Mouse (Mus musculus): ENCODE measurements around the gene Ttll11. TPM values are rescaled to one million over a fixed set of nuclear protein-coding genes. Genes with fewer than 3 reads are reported as not detected.

The Ttll11 gene
- polyA plus RNA-seq, 1 experiment: 47.6 TPM

- Histone ChIP-seq H3K27ac (ENCODE audit: control insufficient read depth, insufficient read depth, low read depth, low read length) (no peak overlapping the region), H3K36me3 (ENCODE audit: control insufficient read depth, insufficient read depth, low read length) (no peaks in the 10 kb centered on the region)
- no peak for TF ChIP-seq POLR2A (IDR thresholded peaks at IDR 0.05; ENCODE audit: control insufficient read depth, low read depth, low read length)
- TF ChIP-seq CTCF (IDR thresholded peaks at IDR 0.05; ENCODE audit: control insufficient read depth, insufficient read depth, insufficient replicate concordance, low read depth, low read length): no peak
Observed at GRCm38 (mm10) chr2:35922956-35923355, 56.8 kb downstream of the Ttll11 start.

DNA sequence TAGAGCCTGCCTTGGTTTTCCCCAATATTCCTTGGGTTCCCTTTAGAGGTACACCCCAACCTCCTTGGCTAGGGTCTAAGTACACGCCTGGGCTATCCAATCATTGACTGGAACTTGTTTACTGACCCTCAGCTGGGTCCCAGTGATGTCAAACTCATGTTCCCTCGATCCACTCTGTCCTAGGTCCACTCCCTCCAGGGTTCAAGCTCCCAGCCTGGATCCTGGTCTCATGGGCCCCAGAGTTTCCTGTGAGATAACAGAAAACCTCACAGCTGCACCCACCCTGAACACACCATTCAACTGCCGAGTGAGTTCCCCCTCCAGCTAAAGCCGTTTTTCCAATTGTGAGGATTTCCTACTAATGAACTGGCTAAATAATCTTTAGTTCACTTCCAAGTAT, 67.6 kb downstream of the Ttll11 start:
- H3K27me3 ChIP-seq (ENCODE audit: control insufficient read depth, insufficient read depth, low read length): no peaks in the 10 kb centered on the region
- no peak for TF ChIP-seq CTCF (IDR thresholded peaks at IDR 0.05; ENCODE audit: control insufficient read depth, insufficient read depth, insufficient replicate concordance, low read depth, low read length)
- no peak for TF ChIP-seq POLR2A (IDR thresholded peaks at IDR 0.05; ENCODE audit: control insufficient read depth, low read depth, low read length)
- no peak overlapping the region for H3K4me3 ChIP-seq (ENCODE audit: control insufficient read depth, low read depth, low read length)
- no peaks in the 10 kb centered on the region for H3K4me1 ChIP-seq (ENCODE audit: control insufficient read depth, insufficient read depth, low read length)
- no peak overlapping the region for H3K27ac ChIP-seq (ENCODE audit: control insufficient read depth, insufficient read depth, low read depth, low read length)
- no peaks in the 10 kb centered on the region for H3K36me3 ChIP-seq (ENCODE audit: control insufficient read depth, insufficient read depth, low read length)

More at GRCm38 (mm10) chr2:35922956-35923355, 56.8 kb downstream of the Ttll11 start:
- Histone ChIP-seq H3K4me3 (ENCODE audit: control insufficient read depth, low read depth, low read length) (no peak overlapping the region), H3K4me1 (ENCODE audit: control insufficient read depth, insufficient read depth, low read length) (no peaks in the 10 kb centered on the region), H3K27me3 (ENCODE audit: control insufficient read depth, insufficient read depth, low read length) (no peaks in the 10 kb centered on the region)

GRCm38 (mm10) chr2:35911675-35912074, 68.0 kb downstream of the Ttll11 start:
- Histone ChIP-seq H3K27me3 (ENCODE audit: control insufficient read depth, insufficient read depth, low read length) (no peaks in the 10 kb centered on the region), H3K4me3 (ENCODE audit: control insufficient read depth, low read depth, low read length) (no peak overlapping the region), H3K27ac (ENCODE audit: control insufficient read depth, insufficient read depth, low read depth, low read length) (no peak overlapping the region), H3K36me3 (ENCODE audit: control insufficient read depth, insufficient read depth, low read length) (no peaks in the 10 kb centered on the region), H3K4me1 (ENCODE audit: control insufficient read depth, insufficient read depth, low read length) (no peaks in the 10 kb centered on the region)
- no peak for TF ChIP-seq CTCF (IDR thresholded peaks at IDR 0.05; ENCODE audit: control insufficient read depth, insufficient read depth, insufficient replicate concordance, low read depth, low read length)
- no peak for TF ChIP-seq POLR2A (IDR thresholded peaks at IDR 0.05; ENCODE audit: control insufficient read depth, low read depth, low read length)

DNA sequence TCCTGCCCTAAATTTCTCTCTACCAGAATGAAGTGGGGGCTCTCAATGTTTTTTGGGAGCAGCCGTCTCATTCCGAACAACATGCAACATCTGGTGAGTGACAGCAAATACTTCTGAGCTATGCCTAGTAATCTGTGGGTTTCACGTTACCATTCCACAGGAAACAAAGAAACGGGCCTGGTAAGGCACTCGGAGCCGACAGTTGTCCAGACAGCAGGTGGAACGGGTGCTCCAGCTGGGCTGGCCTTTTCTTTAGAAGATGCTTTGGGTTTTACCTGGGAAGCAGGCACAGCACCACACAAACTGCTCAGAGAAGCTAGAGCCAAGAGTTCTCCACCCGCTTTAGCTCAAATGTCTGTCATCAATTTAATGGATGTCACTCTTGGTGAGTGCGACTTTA, 69.0 kb downstream of the Ttll11 start:
- Histone ChIP-seq H3K36me3 (ENCODE audit: control insufficient read depth, insufficient read depth, low read length) (no peaks in the 10 kb centered on the region), H3K4me3 (ENCODE audit: control insufficient read depth, low read depth, low read length) (no peak overlapping the region), H3K4me1 (ENCODE audit: control insufficient read depth, insufficient read depth, low read length) (no peaks in the 10 kb centered on the region; the same call in 1 of the 2 replicates), H3K27ac (ENCODE audit: control insufficient read depth, insufficient read depth, low read depth, low read length) (no peak overlapping the region), H3K27me3 (ENCODE audit: control insufficient read depth, insufficient read depth, low read length) (no peaks in the 10 kb centered on the region)
- TF ChIP-seq POLR2A (IDR thresholded peaks at IDR 0.05; ENCODE audit: control insufficient read depth, low read depth, low read length) (no peak), CTCF (IDR thresholded peaks at IDR 0.05; ENCODE audit: control insufficient read depth, insufficient read depth, insufficient replicate concordance, low read depth, low read length) (no peak)

DNA sequence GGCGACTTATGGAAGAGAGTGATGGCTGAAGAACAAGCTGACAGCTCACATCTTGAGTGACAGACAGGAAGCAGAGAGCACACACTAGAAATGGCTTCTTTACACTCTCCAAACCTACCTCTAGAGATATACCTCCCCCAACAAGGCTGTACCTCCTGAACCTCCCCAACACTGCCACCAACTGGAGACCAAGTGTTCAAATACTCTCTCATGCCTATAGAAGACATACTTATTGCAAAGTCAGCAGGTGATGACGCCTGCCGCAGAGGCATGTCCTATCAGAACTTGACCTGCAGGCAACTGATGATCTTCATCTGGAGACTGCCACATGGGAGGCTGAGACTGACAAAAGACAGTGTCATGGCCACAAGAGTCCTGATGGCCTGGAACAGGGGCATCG, 70.4 kb downstream of the Ttll11 start:
- Histone ChIP-seq H3K4me1 (ENCODE audit: control insufficient read depth, insufficient read depth, low read length) (no peaks in the 10 kb centered on the region; the same call in 1 of the 2 replicates), H3K27ac (ENCODE audit: control insufficient read depth, insufficient read depth, low read depth, low read length) (no peak overlapping the region), H3K36me3 (ENCODE audit: control insufficient read depth, insufficient read depth, low read length) (no peaks in the 10 kb centered on the region), H3K4me3 (ENCODE audit: control insufficient read depth, low read depth, low read length) (no peak overlapping the region), H3K27me3 (ENCODE audit: control insufficient read depth, insufficient read depth, low read length) (no peaks in the 10 kb centered on the region)
- TF ChIP-seq POLR2A (IDR thresholded peaks at IDR 0.05; ENCODE audit: control insufficient read depth, low read depth, low read length) (no peak), CTCF (IDR thresholded peaks at IDR 0.05; ENCODE audit: control insufficient read depth, insufficient read depth, insufficient replicate concordance, low read depth, low read length) (no peak)

- Histone ChIP-seq H3K4me1 (ENCODE audit: control insufficient read depth, insufficient read depth, low read length) (no peaks in the 10 kb centered on the region; the same call in 1 of the 2 replicates), H3K36me3 (ENCODE audit: control insufficient read depth, insufficient read depth, low read length) (no peaks in the 10 kb centered on the region), H3K4me3 (ENCODE audit: control insufficient read depth, low read depth, low read length) (no peak overlapping the region), H3K27ac (ENCODE audit: control insufficient read depth, insufficient read depth, low read depth, low read length) (no peak overlapping the region), H3K27me3 (ENCODE audit: control insufficient read depth, insufficient read depth, low read length) (no peaks in the 10 kb centered on the region)
- no peak for TF ChIP-seq POLR2A (IDR thresholded peaks at IDR 0.05; ENCODE audit: control insufficient read depth, low read depth, low read length)
- no peak for TF ChIP-seq CTCF (IDR thresholded peaks at IDR 0.05; ENCODE audit: control insufficient read depth, insufficient read depth, insufficient replicate concordance, low read depth, low read length)
Observed at GRCm38 (mm10) chr2:35907578-35907977, 72.1 kb downstream of the Ttll11 start.

DNA sequence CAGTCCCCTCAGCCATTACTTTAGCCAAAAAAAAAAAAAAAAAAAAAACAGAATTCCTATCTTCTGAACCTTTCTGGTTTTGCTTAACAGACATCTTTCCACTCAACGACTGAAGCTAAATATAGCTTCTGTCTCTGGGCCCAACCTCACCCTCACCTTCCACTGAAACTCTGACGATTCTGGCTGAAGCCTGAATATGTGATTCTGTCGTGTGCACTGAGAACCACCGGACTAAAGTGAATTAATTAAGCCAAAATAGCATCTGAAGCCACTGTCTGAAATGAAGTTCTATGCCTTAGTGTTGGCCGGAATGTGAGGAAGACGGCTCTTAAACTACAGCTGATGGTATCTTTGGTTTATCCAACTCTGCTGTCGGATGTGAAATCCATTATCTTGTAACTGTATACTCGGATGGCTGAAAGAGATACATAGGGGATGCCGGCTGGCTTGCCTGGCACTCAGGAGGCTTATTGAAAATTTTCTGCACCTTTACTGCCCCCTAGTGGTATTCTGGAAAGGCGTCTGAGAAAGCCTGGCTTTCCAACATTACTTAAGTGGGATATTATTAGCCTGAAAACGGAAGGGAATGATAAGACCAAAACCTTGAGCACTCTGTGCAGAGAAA, 73.4 kb downstream of the Ttll11 start:
- Histone ChIP-seq H3K27me3 (ENCODE audit: control insufficient read depth, insufficient read depth, low read length) (no peaks in the 10 kb centered on the region), H3K4me1 (ENCODE audit: control insufficient read depth, insufficient read depth, low read length) (no peaks in the 10 kb centered on the region; the same call in 1 of the 2 replicates), H3K36me3 (ENCODE audit: control insufficient read depth, insufficient read depth, low read length) (no peaks in the 10 kb centered on the region), H3K27ac (ENCODE audit: control insufficient read depth, insufficient read depth, low read depth, low read length) (no peak overlapping the region), H3K4me3 (ENCODE audit: control insufficient read depth, low read depth, low read length) (no peak overlapping the region)
- TF ChIP-seq POLR2A (IDR thresholded peaks at IDR 0.05; ENCODE audit: control insufficient read depth, low read depth, low read length) (no peak), CTCF (IDR thresholded peaks at IDR 0.05; ENCODE audit: control insufficient read depth, insufficient read depth, insufficient replicate concordance, low read depth, low read length) (peak; percentile 14; the same call in 1 of the 2 replicates)

All from testis, adult 2 months (tissue).